Mouse (Mus musculus): Measurements from ENCODE around the gene Gm45233. TPM values are rescaled to one million over a fixed set of nuclear protein-coding genes. Genes with fewer than 3 reads are reported as not detected.

The Gm45233 gene
- total RNA-seq, 1 experiment = not detected

GRCm38 (mm10) chr7:43453599-43454355 is 9.8 kb downstream of the Gm45233 start:
- H3K4me3 ChIP-seq (ENCODE audit: insufficient read depth in 1 of 2, low read depth in 1 of 2, low read length in 2 of 2, poor library complexity in 1 of 2, severe bottlenecking in 1 of 2) = no peak overlapping the region
- in situ Hi-C loops (cut with MboI; ENCODE audit: low sequenced_read_pairs in 2 of 2, unreplicated experiment in 2 of 2) = no loop called here
- no peak for DNase-seq (ENCODE audit: low read depth, low spot score)
- peaks cover 31% of the 10 kb centered on the region; the same call in 1 of the 2 replicates for H3K36me3 ChIP-seq (ENCODE audit: control insufficient read depth, insufficient read depth, low read length, poor library complexity, severe bottlenecking)
- no peak overlapping the region for H3K9ac ChIP-seq (ENCODE audit: insufficient read depth, low read depth, low read length, poor library complexity, severe bottlenecking)
- TF ChIP-seq CHD2 (IDR thresholded peaks at IDR 0.05; ENCODE audit: low read depth, low read length) (no peak), ZNF384 (IDR thresholded peaks at IDR 0.05; ENCODE audit: low read depth, low read length) (no peak), MAFK (IDR thresholded peaks at IDR 0.05; ENCODE audit: insufficient read depth, low read depth, low read length) (no peak), ZC3H11A (IDR thresholded peaks at IDR 0.05; ENCODE audit: borderline replicate concordance, low read depth, low read length) (no peak), HCFC1 (IDR thresholded peaks at IDR 0.05; ENCODE audit: borderline replicate concordance, insufficient read depth, low read length) (no peak)
- no peak overlapping the region for H3K27ac ChIP-seq (ENCODE audit: insufficient read depth, low read depth, low read length, poor library complexity, severe bottlenecking)
- H3K4me1 ChIP-seq (ENCODE audit: control insufficient read depth in 2 of 2, insufficient read depth in 2 of 2, low read length in 2 of 2, poor library complexity in 1 of 2) = peaks cover 0 to 2% of the 10 kb centered on the region in 2 experiments; a peak in 2 of 4 replicates
- H3K9me3 ChIP-seq (ENCODE audit: control insufficient read depth, insufficient read depth, low read depth, low read length) = no peaks in the 10 kb centered on the region; the same call in 1 of the 2 replicates

DNA sequence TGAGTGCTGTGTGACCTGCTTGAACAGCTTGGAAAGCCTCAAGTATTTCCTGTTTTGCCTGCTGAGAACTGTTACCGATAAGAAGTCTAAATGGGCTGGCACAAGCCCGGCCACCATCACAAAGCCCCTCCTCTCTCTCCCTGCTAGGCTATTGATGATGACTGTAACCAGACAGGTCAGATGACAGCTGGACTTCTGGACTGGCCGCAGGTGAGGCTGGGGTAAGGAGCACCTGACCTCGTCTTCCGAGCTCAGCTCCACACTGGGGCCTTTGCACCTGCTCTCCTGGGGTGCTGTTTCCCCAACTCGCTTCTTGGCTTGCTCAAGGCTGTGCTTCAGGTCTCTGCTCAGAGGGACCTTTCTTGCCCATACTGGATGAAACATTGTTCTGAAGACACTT is 10.4 kb downstream of the Gm45233 start:
- Histone ChIP-seq H3K4me3 (ENCODE audit: insufficient read depth in 1 of 2, low read depth in 1 of 2, low read length in 2 of 2, poor library complexity in 1 of 2, severe bottlenecking in 1 of 2) (no peak overlapping the region), H3K27ac (ENCODE audit: insufficient read depth, low read depth, low read length, poor library complexity, severe bottlenecking) (no peak overlapping the region), H3K9me3 (ENCODE audit: control insufficient read depth, insufficient read depth, low read depth, low read length) (no peaks in the 10 kb centered on the region; the same call in 1 of the 2 replicates), H3K4me1 (ENCODE audit: control insufficient read depth in 2 of 2, insufficient read depth in 2 of 2, low read length in 2 of 2, poor library complexity in 1 of 2) (peaks cover 0 to 2% of the 10 kb centered on the region in 2 experiments; a peak in 2 of 4 replicates), H3K36me3 (ENCODE audit: control insufficient read depth, insufficient read depth, low read length, poor library complexity, severe bottlenecking) (peaks cover 31% of the 10 kb centered on the region; the same call in 1 of the 2 replicates), H3K9ac (ENCODE audit: insufficient read depth, low read depth, low read length, poor library complexity, severe bottlenecking) (no peak overlapping the region)
- in situ Hi-C loops (cut with MboI; ENCODE audit: low sequenced_read_pairs in 2 of 2, unreplicated experiment in 2 of 2) = no loop called here
- DNase-seq (ENCODE audit: low read depth, low spot score) = no peak
- no peak for TF ChIP-seq HCFC1 (IDR thresholded peaks at IDR 0.05; ENCODE audit: borderline replicate concordance, insufficient read depth, low read length)
- TF ChIP-seq ZC3H11A (IDR thresholded peaks at IDR 0.05; ENCODE audit: borderline replicate concordance, low read depth, low read length) = no peak
- no peak for TF ChIP-seq CHD2 (IDR thresholded peaks at IDR 0.05; ENCODE audit: low read depth, low read length)
- TF ChIP-seq ZNF384 (IDR thresholded peaks at IDR 0.05; ENCODE audit: low read depth, low read length) = no peak
- no peak for TF ChIP-seq MAFK (IDR thresholded peaks at IDR 0.05; ENCODE audit: insufficient read depth, low read depth, low read length)

- no peak for TF ChIP-seq ZNF384 (IDR thresholded peaks at IDR 0.05; ENCODE audit: low read depth, low read length)
- Histone ChIP-seq H3K4me1 (ENCODE audit: control insufficient read depth in 2 of 2, insufficient read depth in 2 of 2, low read length in 2 of 2, poor library complexity in 1 of 2) (peaks cover 0 to 3% of the 10 kb centered on the region in 2 experiments; a peak in 1 of 4 replicates), H3K27ac (ENCODE audit: insufficient read depth, low read depth, low read length, poor library complexity, severe bottlenecking) (no peak within 1 kb of the TSS), H3K9me3 (ENCODE audit: control insufficient read depth, insufficient read depth, low read depth, low read length) (no peaks in the 10 kb centered on the region), H3K4me3 (ENCODE audit: insufficient read depth in 1 of 2, low read depth in 1 of 2, low read length in 2 of 2, poor library complexity in 1 of 2, severe bottlenecking in 1 of 2) (no peak within 1 kb of the TSS), H3K9ac (ENCODE audit: insufficient read depth, low read depth, low read length, poor library complexity, severe bottlenecking) (no peak within 1 kb of the TSS), H3K36me3 (ENCODE audit: control insufficient read depth, insufficient read depth, low read length, poor library complexity, severe bottlenecking) (no peaks in the 10 kb centered on the region)
- no peak for DNase-seq (ENCODE audit: low read depth, low spot score)
- in situ Hi-C loops (cut with MboI; ENCODE audit: low sequenced_read_pairs in 2 of 2, unreplicated experiment in 2 of 2) = no loop called here
These were observed 18.9 kb downstream of the Gm45233 start, which contains the start of gene Vsig10l for GRCm38 (mm10) chr7:43462851-43463250. Vsig10l (plus strand) TSS chr7:43463151.

DNA sequence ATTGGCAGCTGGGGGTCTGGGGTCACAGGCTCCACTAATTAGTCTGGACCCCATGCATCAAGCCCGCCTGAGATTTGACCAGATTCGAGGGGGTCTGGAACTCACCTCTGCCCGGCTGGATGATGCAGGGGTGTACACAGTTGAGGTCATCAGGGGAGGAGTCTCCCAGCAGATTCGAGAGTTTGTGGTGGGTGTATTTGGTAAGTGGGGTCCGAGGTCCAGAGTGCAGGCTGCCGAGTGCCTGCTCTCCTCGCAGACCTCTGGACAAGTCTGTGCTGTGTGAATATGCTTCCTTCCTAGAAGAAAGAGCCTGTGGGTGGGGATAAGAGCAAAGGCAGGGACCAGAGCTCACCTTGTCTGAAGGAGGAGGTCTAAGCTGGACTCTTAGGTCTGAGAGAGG is 20.0 kb downstream of the Gm45233 start:
- in situ Hi-C loops (cut with MboI; ENCODE audit: low sequenced_read_pairs in 2 of 2, unreplicated experiment in 2 of 2) = no loop called here
- no peaks in the 10 kb centered on the region for H3K36me3 ChIP-seq (ENCODE audit: control insufficient read depth, insufficient read depth, low read length, poor library complexity, severe bottlenecking)
- peaks cover 0 to 3% of the 10 kb centered on the region in 2 experiments; a peak in 1 of 4 replicates for H3K4me1 ChIP-seq (ENCODE audit: control insufficient read depth in 2 of 2, insufficient read depth in 2 of 2, low read length in 2 of 2, poor library complexity in 1 of 2)
- no peak overlapping the region for H3K27ac ChIP-seq (ENCODE audit: insufficient read depth, low read depth, low read length, poor library complexity, severe bottlenecking)
- TF ChIP-seq CHD2 (IDR thresholded peaks at IDR 0.05; ENCODE audit: low read depth, low read length) = no peak
- TF ChIP-seq ZC3H11A (IDR thresholded peaks at IDR 0.05; ENCODE audit: borderline replicate concordance, low read depth, low read length) = no peak
- TF ChIP-seq MAFK (IDR thresholded peaks at IDR 0.05; ENCODE audit: insufficient read depth, low read depth, low read length) = no peak
- no peak for TF ChIP-seq HCFC1 (IDR thresholded peaks at IDR 0.05; ENCODE audit: borderline replicate concordance, insufficient read depth, low read length)
- TF ChIP-seq ZNF384 (IDR thresholded peaks at IDR 0.05; ENCODE audit: low read depth, low read length) = no peak
- H3K4me3 ChIP-seq (ENCODE audit: insufficient read depth in 1 of 2, low read depth in 1 of 2, low read length in 2 of 2, poor library complexity in 1 of 2, severe bottlenecking in 1 of 2) = no peak overlapping the region
- no peak for DNase-seq (ENCODE audit: low read depth, low spot score)
- no peaks in the 10 kb centered on the region for H3K9me3 ChIP-seq (ENCODE audit: control insufficient read depth, insufficient read depth, low read depth, low read length)
- H3K9ac ChIP-seq (ENCODE audit: insufficient read depth, low read depth, low read length, poor library complexity, severe bottlenecking) = no peak overlapping the region
